Mouse (Mus musculus) liver, adult 2 months (tissue): Measurements from ENCODE around the gene Macrod1.

ENCODE experiments used
- CTCF ChIP-seq: fragments of 200-500 bp; IDR thresholded peaks from 2 replicates; pipeline ENCODE4 v1.5.1; 2011; ENCODE audit warnings: low read depth, low read length, control low read depth
- POLR2A ChIP-seq: fragments of 200-500 bp; IDR thresholded peaks from 2 replicates; pipeline ENCODE4 v1.6.1; 2011; ENCODE audit warnings: low read length, control low read depth; ENCODE audit not compliant: insufficient read depth; ENCODE audit errors: extremely low read depth

DNA sequence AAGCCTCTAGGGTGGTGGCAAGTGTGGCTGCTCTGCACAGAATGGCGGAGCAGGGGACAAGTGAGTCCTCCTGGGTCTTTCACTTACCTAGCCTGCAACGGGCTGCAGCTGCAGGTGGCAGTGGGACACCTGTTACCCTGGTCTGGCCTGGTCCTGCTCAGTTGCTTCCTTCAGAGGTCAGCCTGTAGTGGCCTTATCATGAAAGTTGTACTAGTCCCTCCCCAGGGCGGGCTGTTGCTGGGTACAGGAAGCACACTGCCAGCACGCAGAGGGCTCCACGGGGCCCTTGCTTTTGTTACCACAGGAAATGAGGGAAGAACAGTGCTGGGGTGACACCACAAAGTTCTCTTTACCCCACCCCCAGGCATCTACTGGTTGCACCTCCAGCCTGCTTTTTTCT lies 37.4 kb upstream of the Macrod1 start, which contains the start of gene Fermt3:
- TF ChIP-seq POLR2A (no peak), CTCF (no peak)
